Mouse (Mus musculus) thymus, adult 18-20 months (tissue): ENCODE results near the gene Gm20431.
"Not testable (repeated sequence)": the region's sequence is repeated elsewhere in the genome, so short reads cannot be mapped to it uniquely, and the experiment has no call there.

Experiments used
- DNase-seq, 2 experiments: peaks; one replicate each; pipeline ENCODE4 v3.0.0; 2022; ENCODE audit warnings: mixed read lengths in 2 of 2

Gm20431 gene

GRCm38 (mm10) chr2:167659177-167659846, 2.0 kb downstream of the Gm20431 start:
- no peak for DNase-seq

GRCm38 (mm10) chr2:167658712-167659111, 2.6 kb downstream of the Gm20431 start:
- no peak for DNase-seq

GRCm38 (mm10) chr2:167657973-167658372, 3.3 kb downstream of the Gm20431 start:
- DNase-seq, result no peak

GRCm38 (mm10) chr2:167656629-167657478, 4.4 kb downstream of the Gm20431 start:
- DNase-seq, result peak; percentile 78 to 88

GRCm38 (mm10) chr2:167654911-167655600, 6.2 kb downstream of the Gm20431 start:
- DNase-seq, result no peak

- DNase-seq, result no peak
These were observed 8.6 kb downstream of the Gm20431 start for GRCm38 (mm10) chr2:167652694-167653093.

- DNase-seq, result no peak
These were observed 9.7 kb downstream of the Gm20431 start for GRCm38 (mm10) chr2:167651622-167652021.

- DNase-seq, result no peak
These were observed 11.8 kb downstream of the Gm20431 start for GRCm38 (mm10) chr2:167649290-167650032.

- no peak for DNase-seq
These were observed 14.9 kb downstream of the Gm20431 start for GRCm38 (mm10) chr2:167646411-167646810.

- DNase-seq, result not testable (repeated sequence)
These were observed 17.8 kb downstream of the Gm20431 start for GRCm38 (mm10) chr2:167643356-167644052.

GRCm38 (mm10) chr2:167642164-167642563, 19.1 kb downstream of the Gm20431 start:
- DNase-seq, result no peak

- no peak for DNase-seq
These were observed 20.0 kb downstream of the Gm20431 start for GRCm38 (mm10) chr2:167641337-167641736.

- DNase-seq, result no peak
These were observed 21.0 kb downstream of the Gm20431 start for GRCm38 (mm10) chr2:167640279-167640678.

- no peak for DNase-seq
These were observed 26.3 kb downstream of the Gm20431 start for GRCm38 (mm10) chr2:167634865-167635512.

GRCm38 (mm10) chr2:167634338-167634770, 26.9 kb downstream of the Gm20431 start:
- peak; percentile 92 to 97 for DNase-seq

GRCm38 (mm10) chr2:167633537-167633872, 27.8 kb downstream of the Gm20431 start:
- no peak for DNase-seq

GRCm38 (mm10) chr2:167632731-167633536, 28.4 kb downstream of the Gm20431 start:
- DNase-seq, result no peak

GRCm38 (mm10) chr2:167631591-167632448, 29.5 kb downstream of the Gm20431 start, which contains the start of gene Ube2v1:
Ube2v1 (minus strand) TSS chr2:167632095.
- peak; percentile 99 for DNase-seq

GRCm38 (mm10) chr2:167631181-167631590, 30.1 kb downstream of the Gm20431 start:
- peak; percentile 37 to 54 for DNase-seq

GRCm38 (mm10) chr2:167630421-167630820, 30.9 kb downstream of the Gm20431 start:
- DNase-seq, result no peak
